Mouse (Mus musculus): ENCODE measurements around the gene 1110017D15Rik. TPM values are rescaled to one million over a fixed set of nuclear protein-coding genes. Genes with fewer than 3 reads are reported as not detected.

1110017D15Rik gene
- total and polyA plus RNA-seq, 2 experiments from 2014 or later = 0.18 TPM; not detected in 1

DNA sequence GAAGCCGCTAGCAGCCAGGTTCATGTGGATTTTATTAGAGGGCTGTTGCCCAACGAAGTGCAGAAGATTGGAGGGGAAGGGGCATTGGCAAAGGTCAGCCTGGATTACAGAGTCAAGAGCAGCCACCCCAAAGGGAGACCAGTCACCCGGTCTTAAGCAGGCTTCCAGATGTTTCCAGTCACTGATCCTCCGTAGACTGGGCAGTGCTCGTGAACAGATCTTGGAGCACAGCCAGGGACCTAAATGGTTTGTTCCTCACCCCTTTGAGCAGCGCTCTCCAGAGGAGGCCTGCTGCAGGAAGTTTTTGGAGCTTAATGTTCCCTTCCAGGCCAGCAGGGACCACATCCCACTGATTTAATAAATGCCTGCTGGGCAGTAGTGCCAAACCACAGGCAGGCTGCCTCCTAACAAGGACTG, 35.5 kb downstream of the 1110017D15Rik start:
- Histone ChIP-seq H3K9me3 (replicated peaks; ENCODE audit: control insufficient read depth, low read length) (0 out of 2 replicates have a peak, but pooled peaks cover 4% of the 10 kb centered on the region), H3K9ac (replicated peaks; ENCODE audit: low read depth, low read length) (no peak overlapping the region), H3K36me3 (replicated peaks; ENCODE audit: control insufficient read depth, insufficient read depth, low read length) (peaks cover 5% of the 10 kb centered on the region), H3K27me3 (ENCODE audit: control insufficient read depth, insufficient read depth, low read length) (no peaks in the 10 kb centered on the region), H3K27ac (ENCODE audit: low read depth) (0 out of 2 replicates have a peak overlapping the region, but pooled peaks have one; percentile 9), H3K4me1 (ENCODE audit: control insufficient read depth, insufficient read depth) (peaks cover 4% of the 10 kb centered on the region; the same call in 1 of the 2 replicates), H3K4me2 (ENCODE audit: low read depth, low read length) (no peak overlapping the region), H3K4me3 (ENCODE audit: low read depth, low read length) (no peak overlapping the region)
- ATAC-seq (ENCODE audit: insufficient read depth, low read depth) (peak; percentile 30; the same call in 1 of the 2 replicates), DNase-seq (ENCODE audit: low spot score) (no peak)
- 26% methylated on average over 6 of the region's 6 CpGs for WGBS
- no peak for TF ChIP-seq EP300 (IDR thresholded peaks at IDR 0.05; ENCODE audit: low read depth)

DNA sequence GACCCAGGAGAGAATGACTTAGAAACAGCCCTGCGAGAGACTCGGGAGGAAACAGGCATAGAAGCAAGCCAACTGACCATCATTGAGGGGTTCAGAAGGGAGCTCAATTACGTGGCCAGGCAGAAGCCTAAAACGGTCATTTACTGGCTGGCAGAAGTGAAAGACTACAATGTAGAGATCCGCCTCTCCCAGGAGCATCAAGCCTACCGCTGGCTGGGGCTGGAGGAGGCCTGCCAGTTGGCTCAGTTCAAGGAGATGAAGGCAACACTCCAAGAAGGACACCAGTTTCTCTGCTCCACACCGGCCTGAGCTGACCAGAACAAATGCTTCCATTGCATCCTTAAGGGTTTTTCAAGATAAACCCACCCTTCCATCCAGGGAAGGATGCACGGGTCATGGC, 36.9 kb downstream of the 1110017D15Rik start:
- peaks cover 5% of the 10 kb centered on the region for H3K36me3 ChIP-seq (replicated peaks; ENCODE audit: control insufficient read depth, insufficient read depth, low read length)
- no peaks in the 10 kb centered on the region for H3K9me3 ChIP-seq (replicated peaks; ENCODE audit: control insufficient read depth, low read length)
- no peaks in the 10 kb centered on the region for H3K27me3 ChIP-seq (ENCODE audit: control insufficient read depth, insufficient read depth, low read length)
- H3K4me1 ChIP-seq (ENCODE audit: control insufficient read depth, insufficient read depth) = peaks cover 4% of the 10 kb centered on the region; the same call in 1 of the 2 replicates
- H3K4me2 ChIP-seq (ENCODE audit: low read depth, low read length) = no peak overlapping the region
- ATAC-seq (ENCODE audit: insufficient read depth, low read depth) = no peak
- DNase-seq (ENCODE audit: low spot score) = no peak
- H3K27ac ChIP-seq (ENCODE audit: low read depth) = peak overlapping the region; percentile 52
- no peak overlapping the region for H3K4me3 ChIP-seq (ENCODE audit: low read depth, low read length)
- no peak overlapping the region for H3K9ac ChIP-seq (replicated peaks; ENCODE audit: low read depth, low read length)
- WGBS = 63% methylated on average over 8 of the region's 8 CpGs
- TF ChIP-seq EP300 (IDR thresholded peaks at IDR 0.05; ENCODE audit: low read depth) (no peak), CTCF (IDR thresholded peaks at IDR 0.05; ENCODE audit: low read depth) (no peak)

- H3K9me3 ChIP-seq (replicated peaks; ENCODE audit: control insufficient read depth, low read length) = no peaks in the 10 kb centered on the region
- no peak overlapping the region for H3K27ac ChIP-seq (ENCODE audit: low read depth)
- H3K9ac ChIP-seq (replicated peaks; ENCODE audit: low read depth, low read length) = no peak overlapping the region
- no peak overlapping the region for H3K4me3 ChIP-seq (ENCODE audit: low read depth, low read length)
- peak; percentile 35 for DNase-seq (ENCODE audit: low spot score)
- no peaks in the 10 kb centered on the region for H3K27me3 ChIP-seq (ENCODE audit: control insufficient read depth, insufficient read depth, low read length)
- peaks cover 5% of the 10 kb centered on the region for H3K36me3 ChIP-seq (replicated peaks; ENCODE audit: control insufficient read depth, insufficient read depth, low read length)
- TF ChIP-seq CTCF (IDR thresholded peaks at IDR 0.05; ENCODE audit: low read depth) (no peak), EP300 (IDR thresholded peaks at IDR 0.05; ENCODE audit: low read depth) (no peak)
- no peak overlapping the region for H3K4me2 ChIP-seq (ENCODE audit: low read depth, low read length)
- peaks cover 4% of the 10 kb centered on the region; the same call in 1 of the 2 replicates for H3K4me1 ChIP-seq (ENCODE audit: control insufficient read depth, insufficient read depth)
- 59% methylated on average over 1 of the region's 1 CpGs for WGBS
- ATAC-seq (ENCODE audit: insufficient read depth, low read depth) = peak; percentile 32; the same call in 1 of the 2 replicates
Measured at GRCm38 (mm10) chr4:41479456-41479804, 37.7 kb downstream of the 1110017D15Rik start.

GRCm38 (mm10) chr4:41478751-41479455, 38.2 kb downstream of the 1110017D15Rik start:
- Histone ChIP-seq H3K4me1 (ENCODE audit: control insufficient read depth, insufficient read depth) (peaks cover 4% of the 10 kb centered on the region; the same call in 1 of the 2 replicates), H3K4me3 (ENCODE audit: low read depth, low read length) (no peak overlapping the region), H3K27me3 (ENCODE audit: control insufficient read depth, insufficient read depth, low read length) (no peaks in the 10 kb centered on the region), H3K4me2 (ENCODE audit: low read depth, low read length) (no peak overlapping the region), H3K27ac (ENCODE audit: low read depth) (no peak overlapping the region), H3K9me3 (replicated peaks; ENCODE audit: control insufficient read depth, low read length) (no peaks in the 10 kb centered on the region), H3K36me3 (replicated peaks; ENCODE audit: control insufficient read depth, insufficient read depth, low read length) (peaks cover 5% of the 10 kb centered on the region), H3K9ac (replicated peaks; ENCODE audit: low read depth, low read length) (no peak overlapping the region)
- no peak for DNase-seq (ENCODE audit: low spot score)
- ATAC-seq (ENCODE audit: insufficient read depth, low read depth) = no peak
- TF ChIP-seq EP300 (IDR thresholded peaks at IDR 0.05; ENCODE audit: low read depth) (no peak), CTCF (IDR thresholded peaks at IDR 0.05; ENCODE audit: low read depth) (no peak)
- 60% methylated on average over 4 of the region's 4 CpGs for WGBS

DNA sequence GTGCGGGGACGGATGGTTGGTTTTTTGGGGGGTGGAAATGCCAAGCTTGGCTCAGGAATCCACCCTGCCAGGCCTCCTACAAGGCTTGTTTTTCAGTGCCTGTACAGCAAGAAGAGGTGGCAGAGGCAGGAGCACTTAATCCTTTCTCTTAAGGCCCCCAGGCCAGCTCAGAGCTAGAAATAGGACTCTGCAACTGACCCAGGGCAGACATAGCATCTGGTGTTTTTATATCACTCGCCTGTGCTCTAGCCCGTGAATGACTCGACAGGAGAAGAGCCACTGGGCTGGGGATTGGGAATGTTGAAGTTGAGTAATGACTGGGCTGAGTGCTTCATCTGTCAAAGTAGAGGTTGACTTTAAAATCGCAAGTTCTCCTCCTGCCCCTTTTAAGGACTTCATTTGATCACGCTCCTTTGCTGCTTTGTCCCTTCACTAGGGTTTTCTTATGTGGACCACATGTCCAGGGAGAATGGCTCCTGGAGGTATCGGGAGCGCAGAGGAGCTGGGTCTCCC, 39.4 kb downstream of the 1110017D15Rik start:
- Histone ChIP-seq H3K9ac (replicated peaks; ENCODE audit: low read depth, low read length) (no peak overlapping the region), H3K4me2 (ENCODE audit: low read depth, low read length) (no peak overlapping the region), H3K4me3 (ENCODE audit: low read depth, low read length) (no peak overlapping the region), H3K27ac (ENCODE audit: low read depth) (no peak overlapping the region), H3K36me3 (replicated peaks; ENCODE audit: control insufficient read depth, insufficient read depth, low read length) (peaks cover 5% of the 10 kb centered on the region), H3K9me3 (replicated peaks; ENCODE audit: control insufficient read depth, low read length) (no peaks in the 10 kb centered on the region), H3K4me1 (ENCODE audit: control insufficient read depth, insufficient read depth) (peaks cover 4% of the 10 kb centered on the region; the same call in 1 of the 2 replicates), H3K27me3 (ENCODE audit: control insufficient read depth, insufficient read depth, low read length) (no peaks in the 10 kb centered on the region)
- 80% methylated on average over 9 of the region's 9 CpGs for WGBS
- no peak for DNase-seq (ENCODE audit: low spot score)
- ATAC-seq (ENCODE audit: insufficient read depth, low read depth) = no peak
- no peak for TF ChIP-seq CTCF (IDR thresholded peaks at IDR 0.05; ENCODE audit: low read depth)
- TF ChIP-seq EP300 (IDR thresholded peaks at IDR 0.05; ENCODE audit: low read depth) = no peak
